Mouse (Mus musculus): ENCODE measurements at regions not wholly inside any gene's neighbourhood (a gene's known extent, or its start where the extent isn't known, plus 50 kb on each side); places are given as distances from the start of the nearest gene placed in this dataset.
A peak's percentile ranks its signal among the peaks of the same experiment; 100 is the strongest.

DNA sequence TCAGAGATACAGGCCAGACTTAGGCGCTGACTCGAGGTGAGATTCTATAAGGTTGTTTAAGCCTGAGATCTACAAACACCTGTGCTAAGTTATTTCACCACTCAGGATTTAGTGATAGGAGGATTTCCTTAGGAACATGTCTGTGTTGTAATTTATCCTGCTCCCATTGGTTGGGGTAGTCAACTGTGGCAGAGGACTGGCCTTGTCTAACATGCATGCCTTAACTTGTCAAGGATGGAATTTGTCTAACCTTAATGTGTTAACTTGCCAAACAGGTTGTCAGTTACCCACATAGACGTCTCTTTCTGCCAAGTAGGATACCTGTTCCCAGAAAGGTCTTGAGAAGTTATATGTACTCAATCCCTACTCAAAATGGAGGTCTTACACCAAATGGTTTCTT, 667.3 kb upstream of the Nudt12 start:
- Histone ChIP-seq H3K4me3 (no peak overlapping the region), H3K27ac (no peak overlapping the region)
- DNase-seq (ENCODE audit: extremely low spot score in 1 of 2, low spot score in 2 of 2), result no peak
- TF ChIP-seq CTCF (IDR thresholded peaks at IDR 0.05), result no peak
- intact Hi-C loops (cut with DNase I), result no loop called here

DNA sequence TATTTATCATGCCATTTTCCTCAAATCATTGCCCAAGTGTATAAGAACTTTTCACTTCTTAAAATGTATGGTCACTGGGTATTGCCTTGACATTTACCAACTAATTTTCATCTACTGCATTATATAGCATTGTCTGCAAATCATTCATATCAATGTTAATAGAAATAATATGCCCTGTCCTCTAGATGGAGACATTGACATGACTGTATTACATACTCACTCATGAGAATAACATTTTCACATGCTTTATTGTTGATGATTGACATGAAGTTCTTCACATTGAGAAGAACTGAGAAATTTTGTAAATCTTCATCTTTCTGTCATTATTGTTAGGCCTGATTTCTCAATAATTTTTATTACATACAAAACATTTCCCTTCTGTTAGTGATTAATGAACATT, 629.4 kb upstream of the Nudt12 start:
- no peak for DNase-seq (ENCODE audit: extremely low spot score in 1 of 2, low spot score in 2 of 2)
- H3K4me3 ChIP-seq, result no peak overlapping the region
- no peak overlapping the region for H3K27ac ChIP-seq
- intact Hi-C loops (cut with DNase I), result no loop called here
- peak; percentile 39 for TF ChIP-seq CTCF (IDR thresholded peaks at IDR 0.05)

All from left cerebral cortex, adult 2 months (tissue).